Mouse (Mus musculus): ENCODE results near the gene D11Wsu47e.

DNA sequence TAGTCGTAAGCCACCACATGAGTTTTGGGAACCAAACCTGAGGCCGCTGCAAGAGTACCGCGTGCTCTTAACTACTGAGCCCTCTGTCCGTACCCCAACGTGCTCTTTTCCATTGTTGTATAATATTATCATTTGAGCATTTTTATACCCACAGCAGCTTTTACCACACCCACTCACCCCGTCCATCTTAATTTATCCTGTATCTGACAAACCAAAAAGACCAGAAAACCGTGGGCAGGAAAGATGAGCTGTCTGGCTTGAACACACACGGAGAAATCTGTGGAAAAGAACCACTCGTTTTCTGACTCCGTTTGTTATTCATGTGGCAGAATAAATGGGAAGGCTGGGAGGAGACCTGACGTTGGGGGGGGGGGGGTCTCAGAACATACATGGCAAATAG lies 6.3 kb downstream of the D11Wsu47e start:
- TF ChIP-seq POLR2A (IDR thresholded peaks at IDR 0.05; ENCODE audit: insufficient read depth, low read depth, low read length) (no peak), EP300 (IDR thresholded peaks at IDR 0.05; ENCODE audit: insufficient read depth, low read depth, low read length) (no peak)

All from heart, adult 2 months (tissue).